Mouse (Mus musculus): ENCODE results near the gene Olfr736.

The Olfr736 gene

GRCm38 (mm10) chr14:50380863-50381262, at the start of gene Olfr736:
Gene Olfr736, plus strand, starts transcription at chr14:50381163.
- DNase-seq: no peak

DNA sequence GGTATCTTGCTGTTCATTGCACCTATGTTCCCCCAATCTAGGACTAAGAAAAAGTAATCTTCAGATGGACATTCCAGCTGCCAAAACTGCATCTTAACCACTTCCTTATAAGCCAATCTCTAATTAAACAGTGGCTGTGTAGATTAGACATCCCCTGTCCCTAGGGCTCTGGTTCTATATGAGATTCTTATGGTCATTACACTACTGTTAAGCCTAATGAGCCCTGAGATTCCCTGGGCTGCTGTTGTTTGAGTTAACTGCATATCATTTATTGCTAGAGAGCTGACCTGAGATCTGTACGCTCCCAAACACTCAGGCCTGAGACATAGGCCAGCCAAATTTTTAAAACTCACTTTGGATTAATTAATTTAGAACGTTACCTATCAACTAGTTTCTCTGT, 32.2 kb upstream of the Olfr736 start, which contains the start of gene Olfr735:
Gene Olfr735 (minus strand): TSS at position 77 of the 400 bp plus-strand sequence.
- DNase-seq: no peak

DNA sequence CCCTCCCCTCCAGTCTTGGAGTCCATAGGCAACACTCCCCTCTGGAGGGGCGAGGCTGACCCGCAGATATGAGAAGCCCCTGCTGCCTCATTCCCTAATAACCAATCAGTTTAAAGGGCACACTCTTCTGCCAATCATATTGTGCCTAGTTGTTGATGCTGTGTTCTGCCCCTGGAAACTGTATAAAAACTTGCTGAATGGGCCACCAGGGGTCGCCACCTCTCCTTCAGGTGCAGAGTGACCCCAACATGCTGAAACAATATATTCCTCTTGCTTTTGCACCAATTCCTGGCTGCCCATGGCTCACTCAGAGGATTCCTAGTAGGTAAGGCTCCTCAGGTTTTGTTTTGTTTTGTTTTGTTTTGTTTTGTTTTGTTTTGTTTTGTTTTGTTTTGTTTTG, 28.5 kb upstream of the Olfr736 start:
- DNase-seq: peak in 1 of 2 experiments; percentile 25

DNA sequence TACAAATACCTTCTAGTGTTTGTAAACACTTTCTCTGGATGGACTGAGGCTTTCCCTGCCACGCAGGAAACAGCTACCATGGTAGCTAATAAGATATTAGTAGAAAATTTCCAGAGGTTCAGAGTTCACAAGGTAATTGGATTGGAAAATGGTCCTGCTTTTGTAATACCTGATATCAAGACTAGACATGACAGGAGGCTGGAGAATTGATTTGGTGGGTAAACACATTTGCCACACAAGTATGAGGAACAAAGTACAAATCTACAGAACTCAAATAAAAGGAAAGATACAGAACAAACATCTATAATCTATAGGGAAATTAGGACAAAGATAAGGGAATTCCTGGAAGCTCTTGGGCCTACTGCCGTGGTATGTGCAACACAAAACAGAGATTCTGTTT, 24.2 kb upstream of the Olfr736 start:
- no peak for DNase-seq

GRCm38 (mm10) chr14:50357593-50357992, 23.4 kb upstream of the Olfr736 start, which contains the start of gene Tlr11:
Gene Tlr11, plus strand, starts transcription at chr14:50357914.
- DNase-seq: no peak

DNA sequence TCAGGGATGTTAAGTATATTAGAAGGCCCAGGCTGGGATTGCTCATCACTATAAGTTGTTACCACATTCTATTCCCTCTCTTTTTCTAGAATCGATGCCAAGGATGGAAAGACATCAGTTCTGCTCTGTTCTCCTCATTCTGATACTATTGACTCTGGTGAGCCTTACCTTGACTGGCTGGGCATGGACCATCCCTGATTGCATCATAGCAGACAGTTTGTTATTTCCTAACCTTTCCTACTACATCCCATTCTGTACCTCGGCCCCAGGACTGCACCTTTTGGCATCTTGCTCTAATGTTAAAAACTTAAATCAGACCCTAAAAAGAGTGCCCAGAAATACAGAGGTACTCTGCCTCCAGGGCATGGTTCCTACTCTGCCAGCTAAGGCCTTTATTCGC, 20.5 kb upstream of the Olfr736 start:
- DNase-seq: no peak

- no peak for DNase-seq
These were observed 17.4 kb upstream of the Olfr736 start for GRCm38 (mm10) chr14:50363561-50363960.

- no peak for DNase-seq
These were observed 26.3 kb downstream of the Olfr736 start, which contains the start of gene Olfr738 for GRCm38 (mm10) chr14:50407268-50407667. Gene Olfr738, plus strand, starts transcription at chr14:50407568.

DNA sequence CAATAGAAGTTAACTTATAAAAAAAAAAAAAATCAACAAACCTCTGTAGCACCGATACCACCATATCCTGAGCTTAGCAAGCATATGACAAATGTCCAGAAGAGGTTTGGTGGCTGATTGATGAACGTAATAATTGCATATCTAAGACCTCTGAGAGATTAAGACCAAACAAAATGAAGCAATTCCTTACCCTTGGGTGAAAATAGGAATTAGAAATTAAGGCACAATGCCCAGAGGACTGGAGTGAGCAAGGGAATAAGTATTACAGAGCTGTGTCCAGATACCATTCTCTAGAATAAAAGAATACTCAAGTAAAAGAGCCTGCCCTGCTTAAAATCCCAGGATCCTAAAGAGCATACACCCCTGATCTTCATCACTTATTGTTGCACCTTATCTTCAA, 37.4 kb downstream of the Olfr736 start, which contains the start of gene Olfr739:
Gene Olfr739 (plus strand): TSS at position 301 of the 400 bp plus-strand sequence.
- DNase-seq: no peak

Measured in kidney, adult 8-10 months (tissue).